Mouse (Mus musculus) neural tube, embryonic 12.5 days (tissue): ENCODE results near the gene Cmya5. TPM values are rescaled to one million over a fixed set of nuclear protein-coding genes. Genes with fewer than 3 reads are reported as not detected.
"Not testable (repeated sequence)": the region's sequence is repeated elsewhere in the genome, so short reads cannot be mapped to it uniquely, and the experiment has no call there.

ENCODE experiments used
- ATAC-seq: fragments of 200-750 bp; cut with Nextera tagmentation; 2 replicates; pipeline ENCODE4 v1.8.0; 2017; ENCODE audit warnings: low read depth, mild to moderate bottlenecking, moderate TSS enrichment, moderate library complexity; ENCODE audit not compliant: low FRiP score
- H3K27ac ChIP-seq: fragments of 300-500 bp; sonication (generic); 2 replicates; pipeline ENCODE4 v1.5.1; 2016
- H3K27me3 ChIP-seq: fragments of 300-500 bp; sonication (generic); replicated peaks from 2 replicates; pipeline ENCODE4 v1.6.1; 2016; ENCODE audit warnings: mild to moderate bottlenecking
- H3K36me3 ChIP-seq: fragments of 300-500 bp; sonication (generic); 2 replicates; pipeline ENCODE4 v1.6.1; 2016; ENCODE audit warnings: mild to moderate bottlenecking
- H3K4me1 ChIP-seq: fragments of 300-500 bp; sonication (generic); 2 replicates; pipeline ENCODE4 v1.6.1; 2016
- H3K4me2 ChIP-seq: fragments of 300-500 bp; sonication (generic); replicated peaks from 2 replicates; pipeline ENCODE4 v1.6.1; 2016; ENCODE audit warnings: mild to moderate bottlenecking
- H3K4me3 ChIP-seq: fragments of 300-500 bp; sonication (generic); 2 replicates; pipeline ENCODE4 v1.5.1; 2016
- H3K9ac ChIP-seq: fragments of 300-500 bp; sonication (generic); 2 replicates; pipeline ENCODE4 v1.6.1; 2016; ENCODE audit warnings: mild to moderate bottlenecking
- H3K9me3 ChIP-seq: fragments of 300-500 bp; sonication (generic); 2 replicates; pipeline ENCODE4 v1.6.1; 2016; ENCODE audit warnings: mild to moderate bottlenecking
- WGBS: fragments of 180-500 bp; shearing (Covaris S2); methylation state at CpG from one replicate; pipeline ENCODE4 v1.1.7; 2016; 5-methylcytosine and 5-hydroxymethylcytosine counted together
- polyA plus RNA-seq: library from polyadenylated mRNA; unstranded; fragments of >200 nt; fragmentation: Nextera tagmentation; extraction: Ambion mirVana; gene quantifications from 2 replicates; pipeline ENCODE4 v1.2.1, GENCODE M21; 2016

Cmya5 gene
- 0.06 and 0.10 TPM in 2 replicates for polyA plus RNA-seq

GRCm38 (mm10) chr13:93144336-93145167, at the start of gene Cmya5:
Gene Cmya5, minus strand, starts transcription at chr13:93144724.
- no peak within 1 kb of the TSS for H3K27ac ChIP-seq
- peaks cover 12% of the 10 kb centered on the region; the same call in 1 of the 2 replicates for H3K36me3 ChIP-seq
- ATAC-seq, result peak; percentile 85
- H3K9me3 ChIP-seq, result no peaks in the 10 kb centered on the region
- no peaks in the 10 kb centered on the region for H3K27me3 ChIP-seq
- H3K4me3 ChIP-seq, result peak within 1 kb of the TSS; percentile 37
- peak within 1 kb of the TSS; percentile 54 for H3K9ac ChIP-seq
- H3K4me1 ChIP-seq, result peaks cover 15% of the 10 kb centered on the region; the same call in 1 of the 2 replicates
- H3K4me2 ChIP-seq, result peak within 1 kb of the TSS; percentile 84
- 2% methylated on average over 44 of the region's 45 CpGs for whole genome bisulfite sequencing

DNA sequence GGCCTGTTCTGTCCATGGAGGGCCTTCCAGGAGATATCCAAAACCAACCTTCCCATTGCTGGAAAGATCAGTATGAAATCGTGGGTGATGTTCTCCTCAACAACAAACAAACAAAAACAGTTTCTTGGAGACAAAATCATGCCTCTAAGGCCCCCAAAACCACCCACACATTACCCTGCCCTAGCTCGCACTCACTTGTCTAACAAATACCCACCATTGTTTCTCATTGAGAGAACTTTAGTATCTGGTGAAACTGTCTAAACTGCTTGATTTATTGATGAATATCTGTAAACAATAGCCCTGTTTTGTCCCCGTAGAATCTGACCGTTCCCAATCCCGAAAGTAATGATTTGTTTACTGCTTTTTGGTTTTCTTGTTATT, 48.1 kb upstream of the Cmya5 start:
- H3K4me2 ChIP-seq, result peak overlapping the region; percentile 72
- H3K4me3 ChIP-seq, result peak overlapping the region; percentile 79
- WGBS, result 56% methylated on average over 5 of the region's 5 CpGs
- H3K27ac ChIP-seq, result peak overlapping the region; percentile 73
- no peaks in the 10 kb centered on the region for H3K9me3 ChIP-seq
- H3K36me3 ChIP-seq, result no peaks in the 10 kb centered on the region
- ATAC-seq, result peak; percentile 39
- peak overlapping the region; percentile 89 for H3K9ac ChIP-seq
- H3K4me1 ChIP-seq, result no peaks in the 10 kb centered on the region; the same call in 1 of the 2 replicates
- H3K27me3 ChIP-seq, result no peaks in the 10 kb centered on the region

- ATAC-seq, result peak; percentile 99
- Histone ChIP-seq H3K9me3 (no peaks in the 10 kb centered on the region), H3K36me3 (no peaks in the 10 kb centered on the region), H3K27ac (peak within 1 kb of the TSS; percentile 80), H3K27me3 (no peaks in the 10 kb centered on the region), H3K4me1 (no peaks in the 10 kb centered on the region; the same call in 1 of the 2 replicates), H3K9ac (peak within 1 kb of the TSS; percentile 89), H3K4me3 (peak within 1 kb of the TSS; percentile 79), H3K4me2 (peak within 1 kb of the TSS; percentile 72)
- under 1% methylated on average over 72 of the region's 72 CpGs for WGBS
Observed at GRCm38 (mm10) chr13:93191831-93192645, 47.5 kb upstream of the Cmya5 start, which contains the start of gene Tent2. Gene Tent2, minus strand, starts transcription at chr13:93192385.

- Histone ChIP-seq H3K27ac (no peak overlapping the region), H3K4me3 (no peak overlapping the region), H3K9me3 (no peaks in the 10 kb centered on the region), H3K27me3 (no peaks in the 10 kb centered on the region), H3K9ac (no peak overlapping the region), H3K36me3 (no peaks in the 10 kb centered on the region), H3K4me1 (no peaks in the 10 kb centered on the region; the same call in 1 of the 2 replicates), H3K4me2 (no peak overlapping the region)
- 92% methylated on average over 2 of the region's 2 CpGs for WGBS
- no peak for ATAC-seq
Observed at GRCm38 (mm10) chr13:93189416-93189815, 44.9 kb upstream of the Cmya5 start.

GRCm38 (mm10) chr13:93188738-93189137, 44.2 kb upstream of the Cmya5 start:
- Histone ChIP-seq H3K4me2 (no peak overlapping the region), H3K4me1 (no peaks in the 10 kb centered on the region; the same call in 1 of the 2 replicates), H3K4me3 (no peak overlapping the region), H3K9ac (no peak overlapping the region), H3K27me3 (no peaks in the 10 kb centered on the region), H3K36me3 (peaks cover 3% of the 10 kb centered on the region; the same call in 1 of the 2 replicates), H3K27ac (no peak overlapping the region), H3K9me3 (no peaks in the 10 kb centered on the region)
- 93% methylated on average over 3 of the region's 3 CpGs for WGBS
- no peak for ATAC-seq

DNA sequence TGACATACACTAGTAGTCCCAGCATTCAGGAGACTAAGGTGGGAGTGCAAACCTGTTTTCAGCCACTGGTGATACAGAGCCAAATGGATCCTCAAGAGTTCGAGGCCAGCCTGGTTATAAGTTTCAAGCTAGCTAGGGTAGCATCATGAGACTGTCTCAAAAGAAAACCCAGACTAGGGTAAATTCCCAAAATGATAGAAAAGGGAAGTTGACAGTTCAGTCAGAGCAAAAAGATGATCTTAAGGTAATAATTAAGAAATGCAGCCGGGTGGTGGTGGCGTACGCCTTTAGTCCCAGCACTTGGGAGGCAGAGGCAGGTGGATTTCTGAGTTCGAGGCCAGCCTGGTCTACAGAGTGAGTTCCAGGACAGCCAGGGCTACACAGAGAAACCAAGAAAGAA, 43.3 kb upstream of the Cmya5 start:
- H3K4me2 ChIP-seq, ATAC-seq, H3K4me1 ChIP-seq, H3K9me3 ChIP-seq, H3K36me3 ChIP-seq, H3K27me3 ChIP-seq, H3K9ac ChIP-seq, H3K27ac ChIP-seq, H3K4me3 ChIP-seq: not testable (repeated sequence)
- WGBS, result 96% methylated on average over 5 of the region's 5 CpGs

DNA sequence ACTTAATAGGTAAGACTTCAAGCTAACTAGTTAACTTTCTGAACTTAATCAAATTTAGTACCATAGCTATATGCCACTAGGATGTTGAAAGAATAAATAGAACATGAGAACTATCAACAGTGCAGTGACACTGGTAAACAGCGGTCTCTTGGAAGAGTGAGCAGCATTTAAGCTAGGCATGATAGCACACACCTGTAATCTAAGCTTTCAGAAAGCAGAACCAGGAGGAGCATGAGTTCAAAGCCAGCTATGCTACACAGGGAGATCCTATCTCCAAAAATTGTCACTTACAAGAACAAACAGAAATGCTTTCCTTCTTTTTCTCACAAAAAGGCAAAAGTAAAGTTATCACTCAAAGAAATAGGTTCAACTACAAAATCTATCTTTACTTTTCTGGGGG, 35.8 kb upstream of the Cmya5 start:
- Histone ChIP-seq H3K27me3 (no peaks in the 10 kb centered on the region), H3K9ac (no peak overlapping the region), H3K4me2 (no peak overlapping the region), H3K9me3 (no peaks in the 10 kb centered on the region), H3K4me1 (no peaks in the 10 kb centered on the region), H3K27ac (no peak overlapping the region), H3K36me3 (peaks cover 16% of the 10 kb centered on the region; the same call in 1 of the 2 replicates), H3K4me3 (no peak overlapping the region)
- no peak for ATAC-seq
- WGBS, result 97% methylated on average over 1 of the region's 1 CpGs

- Histone ChIP-seq H3K4me2 (no peak overlapping the region), H3K4me1 (no peaks in the 10 kb centered on the region), H3K27me3 (no peaks in the 10 kb centered on the region), H3K36me3 (peaks cover 20% of the 10 kb centered on the region), H3K9ac (no peak overlapping the region), H3K4me3 (no peak overlapping the region), H3K9me3 (no peaks in the 10 kb centered on the region), H3K27ac (no peak overlapping the region)
- ATAC-seq, result no peak
- 91% methylated on average over 2 of the region's 2 CpGs for WGBS
Observed at GRCm38 (mm10) chr13:93179522-93179921, 35.0 kb upstream of the Cmya5 start.

DNA sequence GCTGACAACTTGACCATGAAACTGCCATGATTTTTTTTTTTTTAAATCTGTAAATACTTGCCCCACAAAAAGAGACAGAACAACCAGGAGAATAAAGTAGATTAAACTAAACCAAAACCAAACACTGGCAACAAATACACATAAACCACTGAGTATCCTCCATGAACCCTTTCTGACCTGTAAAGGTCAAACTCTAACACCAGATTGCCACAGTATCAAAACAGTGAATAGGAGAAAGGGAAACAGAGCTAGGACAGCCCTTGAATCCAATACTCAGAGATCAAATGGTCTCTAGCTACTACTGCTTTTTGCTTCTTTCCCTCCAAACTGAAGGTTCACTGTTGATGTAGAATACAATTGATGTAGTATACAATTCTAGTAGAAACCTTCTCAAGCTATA, 33.0 kb upstream of the Cmya5 start:
- no peak for ATAC-seq
- Histone ChIP-seq H3K9me3 (no peaks in the 10 kb centered on the region), H3K27me3 (no peaks in the 10 kb centered on the region), H3K4me3 (no peak overlapping the region), H3K36me3 (peaks cover 19% of the 10 kb centered on the region), H3K4me1 (no peaks in the 10 kb centered on the region), H3K4me2 (no peak overlapping the region), H3K9ac (no peak overlapping the region), H3K27ac (no peak overlapping the region)

- H3K27ac ChIP-seq, result no peak overlapping the region
- peaks cover 35% of the 10 kb centered on the region for H3K36me3 ChIP-seq
- WGBS, result 94% methylated on average over 4 of the region's 4 CpGs
- H3K9me3 ChIP-seq, result no peaks in the 10 kb centered on the region
- no peaks in the 10 kb centered on the region for H3K27me3 ChIP-seq
- no peak overlapping the region for H3K4me2 ChIP-seq
- no peaks in the 10 kb centered on the region for H3K4me1 ChIP-seq
- no peak for ATAC-seq
- no peak overlapping the region for H3K4me3 ChIP-seq
- no peak overlapping the region for H3K9ac ChIP-seq
Observed at GRCm38 (mm10) chr13:93163303-93163702, 18.8 kb upstream of the Cmya5 start.

GRCm38 (mm10) chr13:93162456-93162855, 17.9 kb upstream of the Cmya5 start:
- no peak overlapping the region for H3K4me2 ChIP-seq
- no peak overlapping the region for H3K4me3 ChIP-seq
- no peak overlapping the region for H3K9ac ChIP-seq
- H3K27ac ChIP-seq, result no peak overlapping the region
- peaks cover 35% of the 10 kb centered on the region for H3K36me3 ChIP-seq
- H3K9me3 ChIP-seq, result no peaks in the 10 kb centered on the region
- no peak for ATAC-seq
- no peaks in the 10 kb centered on the region for H3K27me3 ChIP-seq
- no peaks in the 10 kb centered on the region for H3K4me1 ChIP-seq

DNA sequence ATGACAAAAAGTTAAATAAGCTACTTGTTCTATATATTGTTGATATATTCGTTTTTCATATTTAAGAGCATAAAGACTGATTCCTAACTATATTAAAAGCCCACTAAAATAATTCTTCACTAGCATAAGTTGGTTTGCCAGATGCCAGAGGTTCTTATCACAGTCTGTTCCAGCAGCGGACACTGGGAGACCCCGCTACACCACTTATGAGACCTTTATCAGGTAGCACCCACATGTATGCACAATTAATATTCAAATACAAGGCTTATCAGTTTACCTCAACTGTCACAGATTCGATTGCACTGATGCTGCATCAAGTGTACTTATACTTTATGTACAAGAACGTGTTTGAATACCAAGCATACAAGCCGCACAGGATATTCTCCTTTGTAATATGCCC, 13.7 kb upstream of the Cmya5 start:
- WGBS, result 96% methylated on average over 6 of the region's 6 CpGs

More for the DNA sequence above, 13.7 kb upstream of the Cmya5 start:
- ATAC-seq, result no peak
- Histone ChIP-seq H3K9ac (no peak overlapping the region), H3K4me3 (no peak overlapping the region), H3K4me2 (no peak overlapping the region), H3K27ac (no peak overlapping the region), H3K36me3 (peaks cover 17% of the 10 kb centered on the region), H3K4me1 (no peaks in the 10 kb centered on the region), H3K27me3 (no peaks in the 10 kb centered on the region), H3K9me3 (no peaks in the 10 kb centered on the region)
